Mouse (Mus musculus) splenic B cell, adult 2 months (primary cell): ENCODE measurements around the gene Sord.

Experiments
- DNase-seq: peaks from one replicate; pipeline ENCODE4 v3.0.0-alpha.2; 2011; ENCODE audit warnings: low read depth, low spot score
- H3K27me3 ChIP-seq: 2 replicates; pipeline ENCODE4 v1.6.1; 2012; ENCODE audit warnings: mild to moderate bottlenecking, low read length, moderate library complexity, mixed read lengths; ENCODE audit not compliant: control insufficient read depth, poor library complexity, insufficient read depth, severe bottlenecking
- H3K36me3 ChIP-seq: 2 replicates; pipeline ENCODE4 v1.6.1; 2012; ENCODE audit warnings: mild to moderate bottlenecking, low read length, moderate library complexity, mixed read lengths; ENCODE audit not compliant: control insufficient read depth, poor library complexity, insufficient read depth, severe bottlenecking

Sord gene

DNA sequence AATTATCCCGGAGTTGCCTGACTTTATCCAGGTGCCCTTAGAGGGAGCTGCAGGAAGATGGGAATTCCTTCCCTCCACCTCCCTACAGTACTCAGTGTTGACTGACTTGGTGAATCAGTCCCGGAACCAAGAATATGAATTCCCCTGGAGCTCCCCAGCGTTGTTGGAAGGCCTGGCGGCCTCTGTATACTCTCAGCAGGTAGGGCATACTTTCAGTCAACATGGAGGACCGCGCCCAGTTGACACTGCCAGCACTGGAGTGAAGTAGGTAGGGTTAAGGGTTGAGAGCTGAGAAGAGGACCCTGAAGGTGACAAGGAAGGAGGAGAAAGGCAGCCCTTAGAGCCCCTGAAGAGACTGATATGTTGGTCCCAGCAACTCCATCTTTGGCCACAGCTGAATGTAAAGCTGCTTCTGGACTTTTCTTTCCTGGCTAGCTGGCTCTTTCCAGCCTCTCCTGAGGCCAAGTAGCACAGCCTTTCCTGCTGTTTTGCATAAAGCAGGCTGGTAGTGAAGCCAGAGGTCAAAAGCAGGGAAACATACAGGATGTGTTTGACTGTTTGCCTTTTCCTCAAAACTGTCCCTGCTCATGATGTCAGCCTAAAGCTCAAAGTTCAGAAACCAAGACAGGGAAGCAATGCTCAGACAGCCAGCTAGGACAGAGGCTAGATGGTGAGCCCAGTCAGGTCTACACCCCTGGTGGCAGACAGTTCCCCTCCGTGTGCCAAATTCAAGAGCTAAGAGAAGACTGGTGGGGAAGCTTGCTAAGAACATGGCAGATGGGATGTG, 32.1 kb downstream of the Sord start:
- Histone ChIP-seq H3K27me3 (no peaks in the 10 kb centered on the region), H3K36me3 (no peaks in the 10 kb centered on the region)
- DNase-seq: no peak

DNA sequence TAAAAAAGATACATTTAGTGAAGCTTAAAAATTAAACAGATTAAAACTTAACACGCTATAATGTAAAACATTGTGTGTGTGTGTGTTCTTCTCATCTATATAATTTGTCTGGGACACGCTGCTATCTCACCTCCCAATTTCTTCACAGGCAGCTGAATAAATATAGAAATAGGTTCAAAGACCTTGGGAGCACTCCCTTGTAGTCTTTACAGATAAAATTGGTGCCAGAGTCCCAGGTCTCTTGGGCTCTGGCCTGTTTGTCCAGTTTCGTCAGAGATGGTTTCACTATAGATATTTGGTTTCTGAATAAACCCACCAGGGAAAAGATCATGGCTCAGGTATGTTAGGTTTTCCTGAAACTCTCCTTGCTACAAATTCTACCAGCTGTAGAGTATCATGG, 44.2 kb downstream of the Sord start:
- DNase-seq: no peak
- H3K36me3 ChIP-seq: no peaks in the 10 kb centered on the region
- no peaks in the 10 kb centered on the region for H3K27me3 ChIP-seq

DNA sequence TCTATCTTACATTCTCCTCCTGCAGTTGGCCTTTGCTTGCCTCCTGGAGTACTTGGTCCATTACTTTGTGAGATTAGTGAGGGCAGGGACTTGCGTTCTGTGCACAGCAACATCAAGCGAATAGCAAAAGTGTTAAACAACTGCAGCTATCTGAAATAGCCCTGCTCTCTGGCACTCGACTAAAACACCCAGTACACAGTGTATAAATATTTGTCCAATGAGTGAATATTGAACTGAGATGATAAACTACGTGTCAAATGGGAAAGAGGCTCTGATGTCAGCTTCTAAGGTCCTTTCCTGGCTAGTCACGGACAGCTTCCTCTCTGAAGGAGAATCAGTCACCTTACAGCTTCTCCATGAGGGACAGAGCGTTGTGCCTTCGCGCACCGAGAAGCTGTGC, 49.5 kb downstream of the Sord start:
- no peaks in the 10 kb centered on the region for H3K36me3 ChIP-seq
- no peaks in the 10 kb centered on the region for H3K27me3 ChIP-seq
- no peak for DNase-seq

DNA sequence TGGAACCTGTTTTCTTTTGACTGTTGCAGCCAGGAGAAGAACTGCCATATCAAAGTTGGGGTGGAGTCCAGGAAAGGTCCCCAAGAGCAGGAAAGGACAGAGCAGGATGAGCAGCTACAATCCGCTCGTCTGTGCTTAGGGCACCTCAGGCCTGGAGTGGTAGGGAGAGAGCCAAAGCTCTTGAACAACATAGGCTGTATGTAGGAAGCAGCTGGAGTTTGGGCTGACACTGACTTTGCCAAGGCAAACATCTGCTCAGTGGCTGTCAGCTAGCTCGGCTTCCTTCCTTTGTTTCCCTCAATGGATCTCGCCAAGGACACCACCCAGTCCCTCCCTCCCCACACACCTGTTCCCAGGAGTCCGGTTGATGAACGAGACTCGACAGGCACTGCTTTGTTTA, 51.6 kb downstream of the Sord start:
- H3K36me3 ChIP-seq: no peaks in the 10 kb centered on the region
- no peak for DNase-seq

DNA sequence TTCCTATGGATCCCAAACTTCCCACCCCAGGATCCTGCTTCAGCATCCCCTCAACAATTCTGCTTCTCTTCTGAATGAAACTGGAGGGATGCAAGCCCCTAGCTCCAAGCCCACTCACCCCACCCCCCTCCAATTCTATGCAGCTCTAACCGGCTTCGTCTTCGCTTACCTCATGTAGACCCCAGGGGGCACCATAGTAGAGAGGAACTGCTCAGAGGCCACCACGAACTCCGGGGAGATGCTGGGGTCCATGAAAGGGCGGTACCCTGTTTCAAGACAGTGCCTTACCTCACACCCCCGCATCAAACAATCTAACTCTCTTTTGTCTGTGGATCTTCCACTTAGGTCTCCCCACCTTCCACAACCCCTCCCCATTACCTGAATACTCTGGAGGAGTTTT, 60.4 kb downstream of the Sord start:
- peak; percentile 11 for DNase-seq
- peaks cover 2% of the 10 kb centered on the region; the same call in 1 of the 2 replicates for H3K27me3 ChIP-seq
- H3K36me3 ChIP-seq: no peaks in the 10 kb centered on the region

More for the DNA sequence above, 51.6 kb downstream of the Sord start:
- H3K27me3 ChIP-seq: no peaks in the 10 kb centered on the region

DNA sequence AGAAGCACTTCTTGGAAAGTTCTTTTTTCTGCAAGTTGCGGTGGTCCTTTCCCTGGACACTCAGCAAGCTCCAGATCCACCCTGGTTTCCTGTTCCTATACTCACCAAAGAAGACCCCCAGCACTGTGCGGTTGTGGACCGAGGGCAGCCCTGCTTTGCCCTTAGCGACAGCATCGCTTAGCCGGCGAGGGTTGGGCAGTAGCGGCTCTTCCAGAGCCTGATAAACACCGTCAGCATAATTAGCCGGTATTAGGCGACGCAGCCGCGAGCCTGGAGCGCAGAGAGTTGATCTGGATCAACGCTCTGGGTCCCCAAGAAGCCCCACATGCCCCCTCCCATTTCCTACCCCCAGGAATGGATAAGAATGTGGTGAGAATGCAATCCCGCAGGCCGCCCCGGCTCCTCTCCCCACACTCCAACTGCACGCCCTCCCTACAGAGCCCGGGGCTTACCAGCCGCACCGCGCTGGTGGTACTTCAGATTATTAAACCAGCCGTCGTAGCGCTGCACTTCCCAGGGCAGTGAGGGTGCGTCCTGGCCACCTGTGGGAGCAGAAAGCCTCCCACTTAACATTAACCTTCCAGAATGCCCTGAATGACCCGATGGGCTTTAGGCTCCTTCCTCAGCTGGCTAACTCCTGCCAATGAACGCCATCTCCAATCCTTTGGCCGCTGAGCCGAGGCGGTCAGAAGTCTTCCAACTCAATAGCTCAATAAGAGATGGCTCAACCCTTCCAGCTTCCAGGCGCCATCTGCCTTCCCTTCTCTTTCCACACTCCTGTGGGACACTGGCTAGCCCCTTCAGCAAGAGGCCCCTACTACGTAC, 62.9 kb downstream of the Sord start:
- no peaks in the 10 kb centered on the region for H3K36me3 ChIP-seq
- peak; percentile 4 for DNase-seq
- H3K27me3 ChIP-seq: peaks cover 2% of the 10 kb centered on the region; the same call in 1 of the 2 replicates

DNA sequence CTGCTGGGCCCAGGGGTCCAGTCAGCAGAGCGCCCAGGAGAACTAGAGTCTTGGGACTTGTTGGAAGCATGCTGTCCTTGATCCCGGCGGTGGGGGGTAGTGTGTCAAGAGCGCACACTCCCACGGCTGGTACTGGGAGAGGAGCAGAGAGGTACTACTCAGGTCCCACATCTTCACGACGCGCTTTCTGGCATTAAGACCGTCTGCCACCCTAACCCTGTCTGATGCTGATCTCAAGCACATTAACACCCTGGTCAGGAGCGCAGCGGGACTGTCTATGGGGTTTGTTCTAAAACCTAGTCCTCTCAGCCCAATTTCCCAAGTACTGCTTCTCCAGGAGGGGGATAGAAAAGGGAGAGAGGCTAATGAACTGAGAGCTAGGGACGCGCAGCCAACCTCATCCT, 63.5 kb downstream of the Sord start, which contains the start of gene Duox2:
TSS of gene Duox2 (minus strand) at position 354 of the 404 bp plus-strand sequence.
- DNase-seq: peak; percentile 4
- no peaks in the 10 kb centered on the region for H3K36me3 ChIP-seq

DNA sequence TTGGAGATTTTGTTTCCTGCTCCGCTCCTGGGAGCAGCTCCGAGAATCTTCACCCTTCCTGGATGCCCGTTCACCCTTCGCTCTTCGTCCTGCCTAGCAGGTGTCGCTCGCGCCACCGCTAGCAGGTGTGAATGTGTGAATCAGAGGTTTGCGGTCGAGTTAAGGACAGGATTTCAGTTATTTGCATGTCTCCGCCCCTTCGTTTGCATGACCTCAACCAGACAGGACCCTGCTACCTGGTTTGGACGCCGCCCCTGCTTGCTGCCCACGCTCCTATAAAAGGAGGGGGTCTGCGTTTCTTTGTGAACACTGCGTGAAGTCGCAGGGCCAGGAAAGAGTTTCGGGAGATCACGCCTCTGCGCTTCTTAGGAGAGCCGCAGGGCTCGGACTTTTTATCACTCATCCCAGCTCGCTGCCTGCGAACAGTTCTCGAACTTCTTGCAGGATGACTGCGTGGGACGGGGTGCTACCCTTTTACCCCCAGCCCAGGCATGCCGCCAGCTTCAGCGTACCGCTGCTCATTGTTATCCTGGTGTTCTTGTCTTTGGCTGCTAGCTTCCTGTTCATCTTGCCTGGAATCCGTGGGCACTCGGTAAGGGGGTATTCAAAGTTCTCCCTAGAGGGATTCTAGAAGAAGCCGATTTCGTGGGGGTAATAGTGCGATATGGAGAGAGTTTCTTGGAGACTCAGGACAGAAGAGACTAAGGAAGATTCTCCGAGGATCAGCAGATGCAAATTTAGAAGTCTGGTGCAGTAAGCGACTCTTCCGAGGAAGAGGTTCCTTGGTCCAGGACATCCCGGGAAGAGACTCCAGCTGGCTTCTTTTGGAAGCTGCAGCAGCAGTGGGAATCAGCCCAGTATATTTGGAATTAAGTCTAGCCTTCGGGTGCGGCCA, 64.3 kb downstream of the Sord start, which contains the start of gene Duoxa2:
TSS of gene Duoxa2 (plus strand) at position 305 of the 895 bp plus-strand sequence.
- no peaks in the 10 kb centered on the region for H3K36me3 ChIP-seq
- peak; percentile 64 for DNase-seq
- peaks cover 2% of the 10 kb centered on the region; the same call in 1 of the 2 replicates for H3K27me3 ChIP-seq

More for the DNA sequence above, 63.5 kb downstream of the Sord start, which contains the start of gene Duox2:
- peaks cover 2% of the 10 kb centered on the region; the same call in 1 of the 2 replicates for H3K27me3 ChIP-seq

DNA sequence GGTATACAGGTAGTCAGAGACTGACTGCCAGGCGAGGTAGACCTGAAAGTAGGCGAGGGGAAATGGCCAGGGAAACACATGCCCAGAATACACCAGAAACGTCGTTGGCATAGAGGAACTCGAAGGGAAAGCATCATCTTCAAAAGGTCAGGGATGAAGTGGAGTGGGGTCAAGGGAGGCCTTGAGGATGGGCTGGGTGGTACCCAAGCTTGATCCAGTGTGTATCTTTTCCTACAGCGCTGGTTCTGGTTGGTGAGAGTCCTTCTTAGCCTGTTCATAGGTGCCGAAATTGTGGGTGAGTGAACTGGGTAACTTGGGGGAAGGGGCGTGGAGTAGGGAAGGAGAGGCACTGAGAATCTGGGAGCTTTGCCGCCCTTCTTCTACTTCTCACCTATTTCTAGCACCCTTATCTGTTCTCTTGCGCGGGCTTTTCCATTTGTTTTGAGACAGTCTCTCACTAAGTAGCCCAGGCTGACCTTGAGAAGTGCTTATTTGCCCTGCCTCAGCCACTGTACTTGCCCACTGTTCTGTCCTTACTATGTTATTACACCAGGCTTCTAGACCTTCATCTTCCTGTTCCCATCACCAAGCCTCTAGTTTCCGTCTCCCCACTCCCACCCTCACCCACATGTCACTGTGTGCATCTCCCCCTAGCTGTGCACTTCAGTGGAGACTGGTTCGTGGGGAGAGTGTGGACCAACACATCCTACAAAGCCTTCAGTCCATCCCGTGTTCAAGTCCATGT, 65.5 kb downstream of the Sord start:
- H3K36me3 ChIP-seq: no peaks in the 10 kb centered on the region
- DNase-seq: peak; percentile 13
- peaks cover 2% of the 10 kb centered on the region; the same call in 1 of the 2 replicates for H3K27me3 ChIP-seq

DNA sequence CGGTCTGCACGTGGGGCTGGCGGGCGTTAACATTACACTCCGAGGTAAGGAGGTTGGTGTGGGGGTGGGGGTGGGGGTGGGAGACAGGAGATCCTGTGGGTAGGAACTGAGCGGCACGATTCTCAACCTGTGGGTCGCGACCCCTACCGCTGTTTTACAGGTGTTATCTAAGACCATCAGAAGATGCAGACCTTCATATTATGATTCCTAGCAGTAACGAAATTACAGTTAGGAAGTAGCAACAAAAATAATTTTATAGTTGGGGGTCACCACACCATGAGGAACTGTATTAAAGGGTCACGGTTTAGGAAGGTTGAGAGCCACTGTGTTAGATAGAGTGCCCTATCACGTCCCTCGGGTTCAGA, 66.1 kb downstream of the Sord start:
- no peaks in the 10 kb centered on the region for H3K36me3 ChIP-seq
- peak; percentile 8 for DNase-seq
- peaks cover 2% of the 10 kb centered on the region; the same call in 1 of the 2 replicates for H3K27me3 ChIP-seq

DNA sequence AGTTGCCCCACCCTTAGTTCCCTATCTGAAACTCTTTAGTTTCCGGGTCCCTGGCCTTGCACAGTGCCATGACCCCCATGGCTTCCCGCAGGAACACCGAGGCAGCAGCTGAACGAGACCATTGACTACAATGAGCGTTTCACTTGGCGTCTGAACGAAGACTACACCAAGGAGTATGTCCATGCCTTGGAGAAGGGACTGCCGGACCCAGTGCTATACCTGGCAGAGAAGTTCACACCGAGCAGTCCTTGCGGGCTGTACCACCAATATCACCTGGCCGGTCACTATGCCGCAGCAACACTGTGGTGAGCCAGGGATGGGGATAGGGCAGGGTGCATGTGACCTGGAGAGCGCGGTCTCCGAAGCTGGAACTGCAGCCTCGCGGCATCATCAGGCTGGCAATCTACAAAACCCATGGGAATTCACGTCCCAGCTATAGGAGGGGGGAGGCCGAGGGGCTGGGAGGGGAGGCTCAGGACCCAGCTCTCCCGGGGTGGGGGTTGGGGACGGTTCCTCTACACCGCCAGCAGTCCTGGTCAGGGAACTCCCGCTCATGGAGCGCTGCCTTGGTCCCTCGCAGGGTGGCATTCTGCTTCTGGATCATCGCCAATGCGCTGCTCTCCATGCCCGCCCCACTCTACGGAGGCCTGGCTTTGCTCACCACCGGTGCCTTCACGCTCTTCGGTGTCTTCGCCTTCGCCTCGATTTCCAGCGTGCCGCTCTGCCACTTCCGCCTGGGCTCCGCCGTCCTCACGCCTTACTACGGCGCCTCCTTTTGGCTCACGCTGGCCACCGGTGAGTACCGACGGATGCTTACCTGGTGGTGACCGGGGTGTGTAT, 66.8 kb downstream of the Sord start:
- DNase-seq: peak; percentile 48
- Histone ChIP-seq H3K27me3 (peaks cover 2% of the 10 kb centered on the region; the same call in 1 of the 2 replicates), H3K36me3 (no peaks in the 10 kb centered on the region)

DNA sequence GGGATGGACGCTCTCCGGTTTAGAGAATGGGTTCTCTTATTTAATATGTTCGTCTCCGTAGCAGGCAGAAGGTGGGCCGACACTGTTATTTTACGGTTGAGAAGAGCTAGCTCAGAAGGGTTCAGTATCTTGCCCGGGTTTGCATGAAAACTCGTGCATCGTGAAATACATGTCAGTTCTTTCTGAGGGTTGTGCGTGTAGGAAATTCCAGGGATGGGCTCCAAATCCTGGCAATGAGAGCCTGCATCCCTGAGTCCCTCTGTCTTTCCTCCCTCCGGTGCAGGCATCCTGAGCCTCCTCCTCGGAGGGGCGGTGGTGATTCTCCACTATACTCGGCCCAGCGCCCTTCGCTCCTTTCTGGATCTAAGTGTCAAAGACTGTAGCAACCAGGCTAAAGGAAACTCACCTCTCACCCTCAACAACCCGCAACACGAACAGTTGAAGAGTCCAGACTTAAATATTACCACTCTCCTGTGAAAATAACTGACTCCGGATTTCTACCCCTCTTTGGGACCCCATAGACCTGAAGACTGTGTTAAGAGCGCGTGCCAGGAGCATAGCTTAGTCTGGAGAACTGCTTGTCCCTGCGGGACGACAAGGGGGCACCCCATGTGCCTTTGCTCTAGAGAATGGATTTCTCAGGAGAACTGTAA, 67.5 kb downstream of the Sord start:
- peaks cover 2% of the 10 kb centered on the region; the same call in 1 of the 2 replicates for H3K27me3 ChIP-seq
- no peaks in the 10 kb centered on the region for H3K36me3 ChIP-seq
- peak; percentile 5 for DNase-seq
